Mouse (Mus musculus): ENCODE measurements around the gene Uhrf1bp1. TPM values are rescaled to one million over a fixed set of nuclear protein-coding genes. Genes with fewer than 3 reads are reported as not detected.

Uhrf1bp1 gene
- polyA plus RNA-seq, 1 experiment from 2014 or later: 2.4 TPM

DNA sequence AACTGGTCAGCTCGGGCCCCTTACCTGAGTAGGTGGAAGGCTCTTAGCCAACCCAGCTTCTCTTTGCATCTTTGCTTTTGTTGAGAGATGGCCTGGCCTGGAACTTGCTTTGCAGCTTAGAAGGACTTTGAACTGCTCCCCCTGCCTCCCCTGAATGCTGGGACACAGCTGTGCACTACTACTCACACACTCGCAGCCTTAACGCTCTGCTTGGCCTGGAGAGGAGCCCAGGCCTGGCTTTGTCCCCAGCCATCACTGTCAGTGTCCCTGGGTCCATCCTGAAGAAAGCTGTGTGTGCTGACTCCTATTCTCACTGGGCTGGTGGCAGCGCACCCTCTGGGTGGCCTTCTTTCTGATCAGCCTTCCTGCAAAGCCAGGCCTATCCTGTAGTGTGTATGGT, 64.4 kb downstream of the Uhrf1bp1 start:
- H3K27ac ChIP-seq (ENCODE audit: low read length): no peak overlapping the region
- H3K9me3 ChIP-seq (replicated peaks; ENCODE audit: control insufficient read depth, low read length): no peaks in the 10 kb centered on the region
- no peak overlapping the region for H3K4me3 ChIP-seq (ENCODE audit: low read length)
- H3K4me1 ChIP-seq (ENCODE audit: control insufficient read depth, insufficient read depth, low read length): peaks cover 11% of the 10 kb centered on the region
- H3K9ac ChIP-seq (ENCODE audit: low read length): no peak overlapping the region
- no peak for ATAC-seq (replicated peaks; ENCODE audit: extremely low read depth, insufficient read depth, low FRiP score)
- H3K36me3 ChIP-seq (ENCODE audit: control insufficient read depth, insufficient read depth): no peaks in the 10 kb centered on the region
- no peak overlapping the region for H3K4me2 ChIP-seq (ENCODE audit: low read depth, low read length)
- H3K27me3 ChIP-seq (ENCODE audit: control insufficient read depth, insufficient read depth, low read length): no peaks in the 10 kb centered on the region
- WGBS: 65% methylated on average over 4 of the region's 4 CpGs

DNA sequence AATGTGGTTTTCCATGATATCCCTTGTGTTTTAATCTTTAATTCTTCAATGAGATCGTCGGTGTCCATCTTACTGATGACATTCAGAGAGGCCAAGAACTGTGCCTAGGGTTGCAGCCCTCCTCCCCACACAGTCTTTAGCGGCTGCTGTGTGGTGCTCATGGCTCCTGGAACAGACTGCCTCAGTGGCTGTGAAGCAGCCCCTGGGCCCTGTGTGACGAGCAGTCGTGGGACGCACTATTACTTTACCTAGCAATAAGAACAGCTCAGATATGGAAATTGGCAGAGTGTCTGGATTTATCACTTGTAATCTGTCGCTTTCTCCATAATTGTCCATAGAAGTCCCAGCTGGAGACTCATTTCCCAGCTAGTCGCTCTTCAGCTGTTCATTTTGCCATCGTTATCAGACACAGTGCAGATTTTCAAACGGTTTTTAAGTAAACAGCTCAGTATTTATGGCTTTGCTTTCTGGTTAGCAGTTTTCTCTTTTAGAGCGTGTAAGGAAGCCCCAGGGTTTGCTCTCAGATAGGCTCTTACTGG, 66.0 kb downstream of the Uhrf1bp1 start:
- 75% methylated on average over 11 of the region's 11 CpGs for WGBS
- H3K36me3 ChIP-seq (ENCODE audit: control insufficient read depth, insufficient read depth): no peaks in the 10 kb centered on the region
- H3K9ac ChIP-seq (ENCODE audit: low read length): no peak overlapping the region
- peaks cover 22% of the 10 kb centered on the region for H3K4me1 ChIP-seq (ENCODE audit: control insufficient read depth, insufficient read depth, low read length)
- ATAC-seq (replicated peaks; ENCODE audit: extremely low read depth, insufficient read depth, low FRiP score): no peak
- no peaks in the 10 kb centered on the region for H3K9me3 ChIP-seq (replicated peaks; ENCODE audit: control insufficient read depth, low read length)
- no peak overlapping the region for H3K4me3 ChIP-seq (ENCODE audit: low read length)
- no peaks in the 10 kb centered on the region for H3K27me3 ChIP-seq (ENCODE audit: control insufficient read depth, insufficient read depth, low read length)
- H3K27ac ChIP-seq (ENCODE audit: low read length): no peak overlapping the region
- H3K4me2 ChIP-seq (ENCODE audit: low read depth, low read length): no peak overlapping the region

- H3K4me3 ChIP-seq (ENCODE audit: low read length): no peak overlapping the region
- peaks cover 18% of the 10 kb centered on the region for H3K4me1 ChIP-seq (ENCODE audit: control insufficient read depth, insufficient read depth, low read length)
- no peaks in the 10 kb centered on the region for H3K27me3 ChIP-seq (ENCODE audit: control insufficient read depth, insufficient read depth, low read length)
- H3K36me3 ChIP-seq (ENCODE audit: control insufficient read depth, insufficient read depth): no peaks in the 10 kb centered on the region
- 67% methylated on average over 4 of the region's 4 CpGs for WGBS
- no peak overlapping the region for H3K4me2 ChIP-seq (ENCODE audit: low read depth, low read length)
- no peak for ATAC-seq (replicated peaks; ENCODE audit: extremely low read depth, insufficient read depth, low FRiP score)
- no peaks in the 10 kb centered on the region for H3K9me3 ChIP-seq (replicated peaks; ENCODE audit: control insufficient read depth, low read length)
- no peak overlapping the region for H3K27ac ChIP-seq (ENCODE audit: low read length)
- H3K9ac ChIP-seq (ENCODE audit: low read length): no peak overlapping the region
These were observed 68.8 kb downstream of the Uhrf1bp1 start for GRCm38 (mm10) chr17:27925054-27925453.

DNA sequence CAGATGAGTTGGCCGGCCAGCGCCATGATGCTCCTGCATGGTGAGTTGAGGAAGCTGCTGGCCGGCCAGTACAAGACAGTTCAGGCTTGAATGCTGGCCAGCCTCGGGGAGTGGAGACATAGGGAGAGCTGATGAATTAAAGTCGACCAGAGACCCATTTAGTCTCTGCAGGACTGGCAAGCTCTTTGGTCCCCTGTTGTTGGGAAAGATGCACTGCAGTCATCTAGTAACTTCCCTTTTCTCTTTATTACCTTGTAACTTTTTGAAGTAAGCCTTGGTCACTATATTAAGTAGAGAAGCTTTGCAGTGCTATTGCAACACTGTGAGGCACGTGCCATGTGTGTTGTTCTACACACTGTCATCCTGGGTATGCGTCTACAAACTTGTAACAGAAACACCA, 69.3 kb downstream of the Uhrf1bp1 start:
- Histone ChIP-seq H3K9ac (ENCODE audit: low read length) (no peak overlapping the region), H3K27me3 (ENCODE audit: control insufficient read depth, insufficient read depth, low read length) (no peaks in the 10 kb centered on the region), H3K4me2 (ENCODE audit: low read depth, low read length) (no peak overlapping the region), H3K36me3 (ENCODE audit: control insufficient read depth, insufficient read depth) (no peaks in the 10 kb centered on the region), H3K9me3 (replicated peaks; ENCODE audit: control insufficient read depth, low read length) (no peaks in the 10 kb centered on the region), H3K27ac (ENCODE audit: low read length) (no peak overlapping the region), H3K4me1 (ENCODE audit: control insufficient read depth, insufficient read depth, low read length) (peaks cover 15% of the 10 kb centered on the region), H3K4me3 (ENCODE audit: low read length) (no peak overlapping the region)
- 61% methylated on average over 7 of the region's 7 CpGs for WGBS
- ATAC-seq (replicated peaks; ENCODE audit: extremely low read depth, insufficient read depth, low FRiP score): no peak

- Histone ChIP-seq H3K4me2 (ENCODE audit: low read depth, low read length) (no peak overlapping the region), H3K9ac (ENCODE audit: low read length) (no peak overlapping the region), H3K36me3 (ENCODE audit: control insufficient read depth, insufficient read depth) (no peaks in the 10 kb centered on the region), H3K27me3 (ENCODE audit: control insufficient read depth, insufficient read depth, low read length) (no peaks in the 10 kb centered on the region), H3K27ac (ENCODE audit: low read length) (no peak overlapping the region), H3K4me3 (ENCODE audit: low read length) (no peak overlapping the region), H3K4me1 (ENCODE audit: control insufficient read depth, insufficient read depth, low read length) (peaks cover 15% of the 10 kb centered on the region), H3K9me3 (replicated peaks; ENCODE audit: control insufficient read depth, low read length) (no peaks in the 10 kb centered on the region)
- WGBS: 89% methylated on average over 5 of the region's 5 CpGs
- ATAC-seq (replicated peaks; ENCODE audit: extremely low read depth, insufficient read depth, low FRiP score): no peak
These were observed 74.0 kb downstream of the Uhrf1bp1 start for GRCm38 (mm10) chr17:27930291-27930690.

- Histone ChIP-seq H3K4me1 (ENCODE audit: control insufficient read depth, insufficient read depth, low read length) (peaks cover 6% of the 10 kb centered on the region), H3K27me3 (ENCODE audit: control insufficient read depth, insufficient read depth, low read length) (no peaks in the 10 kb centered on the region), H3K9me3 (replicated peaks; ENCODE audit: control insufficient read depth, low read length) (no peaks in the 10 kb centered on the region), H3K9ac (ENCODE audit: low read length) (no peak overlapping the region), H3K4me2 (ENCODE audit: low read depth, low read length) (no peak overlapping the region), H3K4me3 (ENCODE audit: low read length) (no peak overlapping the region), H3K27ac (ENCODE audit: low read length) (no peak overlapping the region), H3K36me3 (ENCODE audit: control insufficient read depth, insufficient read depth) (no peaks in the 10 kb centered on the region)
- no peak for ATAC-seq (replicated peaks; ENCODE audit: extremely low read depth, insufficient read depth, low FRiP score)
- WGBS: 76% methylated on average over 4 of the region's 4 CpGs
These were observed 75.6 kb downstream of the Uhrf1bp1 start for GRCm38 (mm10) chr17:27931826-27932225.

DNA sequence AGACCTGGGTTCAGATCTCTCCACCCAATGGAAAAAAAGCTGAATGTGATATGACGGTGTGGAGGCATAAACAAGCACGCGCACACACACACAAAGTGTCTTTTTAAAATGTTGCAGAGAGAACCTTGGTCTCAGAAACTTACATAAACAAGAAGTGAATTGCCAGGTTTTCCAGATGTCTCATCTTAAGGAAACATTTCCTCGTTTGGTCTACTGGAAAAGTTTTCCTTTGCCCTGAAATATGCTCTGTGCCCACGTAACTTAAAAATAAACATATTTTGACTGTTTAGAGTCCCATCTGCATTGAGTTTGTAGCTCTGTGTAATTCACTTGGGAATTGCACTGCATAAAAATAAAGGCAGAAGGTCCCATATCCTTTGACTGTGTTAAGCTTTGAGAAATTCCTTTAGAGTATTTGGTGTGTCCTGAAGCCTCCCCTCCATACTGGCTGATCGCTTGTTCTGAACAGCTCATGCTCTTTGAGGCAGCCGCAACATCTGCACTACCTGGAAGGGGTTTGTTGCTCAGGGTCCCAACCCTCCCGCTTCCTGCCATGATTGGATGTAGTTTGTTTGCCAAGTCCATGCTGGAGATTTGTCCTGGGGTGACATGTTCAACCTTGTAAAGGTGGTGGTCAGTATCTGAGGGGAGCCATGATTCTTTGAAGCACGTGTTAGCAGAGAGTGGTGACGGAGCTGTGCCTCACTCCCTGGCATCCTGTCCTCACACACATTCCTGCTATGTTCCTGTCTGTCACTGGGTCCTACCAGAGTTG, 78.1 kb downstream of the Uhrf1bp1 start:
- H3K27ac ChIP-seq (ENCODE audit: low read length): no peak overlapping the region

DNA sequence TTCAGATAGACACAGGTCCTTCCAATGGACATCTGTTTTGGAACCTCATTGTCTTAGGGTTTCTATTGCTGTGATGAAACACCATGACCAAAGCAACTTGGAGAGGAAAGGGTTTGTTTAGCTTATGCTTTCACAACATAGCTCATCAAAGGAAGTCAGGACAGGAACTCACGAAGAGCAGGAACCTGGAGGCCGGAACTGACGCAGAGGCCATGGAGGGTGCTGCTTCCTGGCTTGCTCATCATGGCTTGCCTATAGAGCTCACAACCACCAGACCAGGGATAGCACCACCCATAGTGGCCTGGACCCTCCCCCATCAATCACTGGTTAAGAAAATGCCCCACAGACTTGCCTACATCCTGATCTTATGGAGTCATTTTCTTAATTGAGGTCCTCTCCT, 78.8 kb downstream of the Uhrf1bp1 start:
- no peak for ATAC-seq (replicated peaks; ENCODE audit: extremely low read depth, insufficient read depth, low FRiP score)
- Histone ChIP-seq H3K4me1 (ENCODE audit: control insufficient read depth, insufficient read depth, low read length) (peaks cover 24% of the 10 kb centered on the region), H3K36me3 (ENCODE audit: control insufficient read depth, insufficient read depth) (no peaks in the 10 kb centered on the region), H3K4me3 (ENCODE audit: low read length) (no peak overlapping the region), H3K27ac (ENCODE audit: low read length) (no peak overlapping the region), H3K27me3 (ENCODE audit: control insufficient read depth, insufficient read depth, low read length) (no peaks in the 10 kb centered on the region), H3K9ac (ENCODE audit: low read length) (no peak overlapping the region), H3K4me2 (ENCODE audit: low read depth, low read length) (no peak overlapping the region), H3K9me3 (replicated peaks; ENCODE audit: control insufficient read depth, low read length) (no peaks in the 10 kb centered on the region)
- WGBS: 66% methylated on average over 3 of the region's 3 CpGs

More for the DNA sequence above, 78.1 kb downstream of the Uhrf1bp1 start:
- H3K27me3 ChIP-seq (ENCODE audit: control insufficient read depth, insufficient read depth, low read length): no peaks in the 10 kb centered on the region
- H3K4me1 ChIP-seq (ENCODE audit: control insufficient read depth, insufficient read depth, low read length): peaks cover 16% of the 10 kb centered on the region
- ATAC-seq (replicated peaks; ENCODE audit: extremely low read depth, insufficient read depth, low FRiP score): no peak
- H3K9me3 ChIP-seq (replicated peaks; ENCODE audit: control insufficient read depth, low read length): no peaks in the 10 kb centered on the region
- no peak overlapping the region for H3K4me3 ChIP-seq (ENCODE audit: low read length)
- H3K36me3 ChIP-seq (ENCODE audit: control insufficient read depth, insufficient read depth): no peaks in the 10 kb centered on the region
- WGBS: 81% methylated on average over 10 of the region's 10 CpGs
- no peak overlapping the region for H3K4me2 ChIP-seq (ENCODE audit: low read depth, low read length)
- no peak overlapping the region for H3K9ac ChIP-seq (ENCODE audit: low read length)

DNA sequence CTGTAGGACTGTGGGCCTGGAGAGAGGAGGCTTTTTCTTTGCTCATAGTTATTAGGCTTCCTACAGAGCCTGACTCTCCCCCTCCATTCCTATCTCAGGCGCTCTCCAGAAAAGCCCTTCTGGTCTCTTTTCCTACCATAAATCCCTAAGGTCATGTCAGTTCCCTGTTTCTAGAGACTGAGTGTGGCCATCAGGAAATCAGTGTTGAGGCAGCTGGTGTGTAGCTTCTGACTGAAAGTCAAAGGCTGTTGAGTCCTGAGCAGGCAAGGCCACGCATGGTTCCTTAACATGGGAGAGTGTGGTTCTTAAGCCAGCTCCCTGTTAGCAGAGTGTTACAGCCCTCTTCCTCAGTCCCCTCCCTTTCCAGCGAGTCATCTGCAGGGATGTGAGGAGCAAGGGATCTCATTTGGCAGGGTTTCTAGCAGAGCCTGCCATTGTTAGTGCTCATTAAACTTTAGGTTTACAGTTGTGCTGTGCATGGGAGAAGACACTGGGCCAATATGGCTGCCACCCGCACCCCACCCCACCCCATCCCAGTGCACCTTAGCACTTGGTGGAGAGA, 80.9 kb downstream of the Uhrf1bp1 start:
- Histone ChIP-seq H3K27ac (ENCODE audit: low read length) (no peak overlapping the region), H3K9me3 (replicated peaks; ENCODE audit: control insufficient read depth, low read length) (no peaks in the 10 kb centered on the region), H3K4me3 (ENCODE audit: low read length) (no peak overlapping the region), H3K27me3 (ENCODE audit: control insufficient read depth, insufficient read depth, low read length) (no peaks in the 10 kb centered on the region), H3K36me3 (ENCODE audit: control insufficient read depth, insufficient read depth) (no peaks in the 10 kb centered on the region), H3K4me2 (ENCODE audit: low read depth, low read length) (no peak overlapping the region), H3K9ac (ENCODE audit: low read length) (no peak overlapping the region), H3K4me1 (ENCODE audit: control insufficient read depth, insufficient read depth, low read length) (peaks cover 39% of the 10 kb centered on the region)
- no peak for ATAC-seq (replicated peaks; ENCODE audit: extremely low read depth, insufficient read depth, low FRiP score)
- 83% methylated on average over 4 of the region's 4 CpGs for WGBS
